Mouse (Mus musculus): ENCODE results near the gene Atp9a. TPM values are rescaled to one million over a fixed set of nuclear protein-coding genes. Genes with fewer than 3 reads are reported as not detected.

The Atp9a gene
- polyA plus RNA-seq, 1 experiment = 18.6 TPM

DNA sequence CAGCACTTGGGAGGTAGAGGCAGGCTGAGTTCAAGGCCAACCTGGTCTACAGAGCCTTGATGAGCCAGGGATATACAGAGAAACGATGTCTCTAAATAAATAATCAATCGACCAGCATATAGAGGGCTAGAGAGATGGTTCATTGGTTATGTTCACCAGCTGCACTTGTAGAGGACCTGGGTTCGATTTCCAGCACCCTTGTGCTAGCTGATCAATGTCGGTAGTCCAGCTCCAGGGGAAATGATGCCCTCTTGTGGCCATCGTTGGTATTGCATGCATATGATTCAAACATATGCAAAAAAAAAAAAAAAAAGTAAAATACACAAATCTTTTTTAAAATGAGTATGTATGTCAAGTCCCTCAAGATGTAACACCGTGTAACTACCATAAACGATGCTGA, 440 bp upstream of the Atp9a start:
- TF ChIP-seq POLR2A (IDR thresholded peaks at IDR 0.05; ENCODE audit: low read depth, low read length) (no peak), CTCF (IDR thresholded peaks at IDR 0.05; ENCODE audit: borderline replicate concordance, insufficient read depth, low read length) (peak; percentile 41; the same call in 1 of the 2 replicates)
- no peaks in the 10 kb centered on the region for H3K4me1 ChIP-seq (ENCODE audit: control insufficient read depth, insufficient read depth, low read length)
- no peak overlapping the region for H3K4me3 ChIP-seq (ENCODE audit: insufficient read depth, low read length)
- H3K27ac ChIP-seq (ENCODE audit: insufficient read depth, low read length) = no peak overlapping the region

DNA sequence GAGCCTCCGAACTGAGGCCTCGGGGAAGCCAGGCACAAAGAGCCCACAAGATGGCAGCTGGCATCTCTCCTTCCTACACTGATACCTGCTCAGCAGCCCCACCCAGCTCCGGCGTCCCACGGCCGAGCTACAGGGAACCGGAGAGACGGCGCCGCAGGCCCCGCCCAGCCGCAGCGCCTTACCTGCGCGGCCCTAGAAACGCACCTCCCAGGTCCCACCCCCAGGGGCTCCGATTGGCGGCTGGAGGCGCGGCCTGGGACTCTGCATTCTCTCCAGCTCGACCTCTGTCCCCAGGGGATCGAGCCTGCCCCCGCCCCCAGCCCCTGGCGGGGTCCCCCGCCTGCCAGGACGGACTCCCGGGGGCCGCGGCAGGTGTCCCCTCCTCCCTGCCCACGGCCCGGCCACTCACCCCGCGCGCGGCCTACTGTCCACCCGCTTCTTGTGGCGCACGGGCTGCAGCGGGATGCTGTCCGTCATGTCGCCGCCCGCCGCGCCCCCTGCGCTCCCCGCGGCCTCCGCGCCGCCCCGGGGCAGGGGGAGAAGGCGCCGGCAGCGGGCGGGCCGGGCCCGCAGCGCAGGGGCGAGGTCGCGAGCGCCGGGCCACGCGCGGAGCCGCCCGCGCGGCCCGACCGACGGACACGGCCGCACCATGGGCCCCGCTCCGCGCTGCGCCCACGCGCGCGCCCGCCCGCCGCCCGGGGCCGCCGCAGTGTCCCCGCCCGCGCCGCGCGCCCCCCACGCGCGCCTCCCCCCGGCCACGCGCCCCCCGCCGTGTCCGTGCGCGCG, 743 bp downstream of the Atp9a start:
- Histone ChIP-seq H3K27ac (ENCODE audit: insufficient read depth, low read length) (no peak overlapping the region), H3K4me1 (ENCODE audit: control insufficient read depth, insufficient read depth, low read length) (no peaks in the 10 kb centered on the region), H3K4me3 (ENCODE audit: insufficient read depth, low read length) (peak overlapping the region; percentile 77)
- TF ChIP-seq POLR2A (IDR thresholded peaks at IDR 0.05; ENCODE audit: low read depth, low read length) = no peak
- no peak for TF ChIP-seq CTCF (IDR thresholded peaks at IDR 0.05; ENCODE audit: borderline replicate concordance, insufficient read depth, low read length)

DNA sequence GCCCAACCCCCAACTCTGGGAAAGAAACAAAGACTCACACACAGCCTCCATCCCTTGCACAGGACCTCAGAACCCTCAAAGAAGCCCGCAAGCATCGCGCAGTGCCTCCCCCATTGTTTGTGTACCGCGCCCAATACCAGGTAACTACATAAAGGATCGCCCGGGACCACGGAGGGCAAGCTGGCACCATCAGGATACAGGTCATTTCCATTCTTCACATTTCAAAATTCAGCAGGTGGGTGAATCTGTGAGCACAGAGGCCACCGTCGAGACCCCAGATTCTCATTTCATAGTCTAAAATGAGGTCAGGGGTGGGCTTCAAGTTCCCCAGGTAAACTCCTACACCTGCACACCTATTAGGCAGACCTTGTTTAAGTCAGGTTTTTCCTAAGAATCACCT, 1.7 kb downstream of the Atp9a start:
- no peak overlapping the region; the same call in 1 of the 2 replicates for H3K4me3 ChIP-seq (ENCODE audit: insufficient read depth, low read length)
- no peak overlapping the region for H3K27ac ChIP-seq (ENCODE audit: insufficient read depth, low read length)
- TF ChIP-seq POLR2A (IDR thresholded peaks at IDR 0.05; ENCODE audit: low read depth, low read length) (no peak), CTCF (IDR thresholded peaks at IDR 0.05; ENCODE audit: borderline replicate concordance, insufficient read depth, low read length) (no peak)
- no peaks in the 10 kb centered on the region for H3K4me1 ChIP-seq (ENCODE audit: control insufficient read depth, insufficient read depth, low read length)

DNA sequence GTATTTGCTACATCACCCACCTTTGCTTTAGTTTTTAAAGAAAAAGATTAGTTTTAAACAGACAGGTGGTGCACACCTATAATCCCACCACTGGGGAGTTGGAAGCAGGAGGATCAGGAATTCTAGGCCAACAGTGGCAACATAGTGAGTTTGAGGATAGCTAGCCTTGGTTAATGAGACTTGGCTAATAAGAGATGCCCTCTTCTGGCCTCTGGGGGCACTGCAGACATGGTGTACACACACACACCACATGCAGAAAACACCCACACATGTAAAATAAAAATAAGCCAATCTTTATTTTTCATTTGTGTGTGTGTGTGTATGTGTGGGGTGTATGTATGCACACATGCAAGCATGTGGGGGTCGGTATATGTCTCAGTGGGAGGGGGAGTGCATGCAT, 3.4 kb downstream of the Atp9a start:
- Histone ChIP-seq H3K27ac (ENCODE audit: insufficient read depth, low read length) (no peak overlapping the region), H3K4me3 (ENCODE audit: insufficient read depth, low read length) (no peak overlapping the region), H3K4me1 (ENCODE audit: control insufficient read depth, insufficient read depth, low read length) (no peaks in the 10 kb centered on the region)
- no peak for TF ChIP-seq CTCF (IDR thresholded peaks at IDR 0.05; ENCODE audit: borderline replicate concordance, insufficient read depth, low read length)
- TF ChIP-seq POLR2A (IDR thresholded peaks at IDR 0.05; ENCODE audit: low read depth, low read length) = no peak

DNA sequence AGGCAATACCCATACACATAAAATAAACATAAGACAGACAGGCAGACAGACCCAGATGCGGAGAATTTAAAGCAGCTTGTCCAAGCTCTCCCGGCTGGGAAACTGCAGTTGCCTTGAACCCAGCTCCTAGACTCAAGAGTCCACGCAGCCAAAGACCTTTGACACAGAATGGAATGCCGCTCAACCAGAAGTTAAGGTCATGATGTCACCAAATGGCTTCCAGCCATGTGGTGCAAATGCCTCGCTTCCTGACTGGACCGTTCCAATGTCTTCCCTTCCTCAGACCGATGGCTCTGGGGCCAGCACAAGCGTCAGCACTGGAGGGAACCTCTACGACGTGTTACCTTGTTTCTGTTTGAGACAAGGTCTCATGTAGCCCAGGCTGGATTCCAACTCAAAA, 4.3 kb downstream of the Atp9a start:
- Histone ChIP-seq H3K4me1 (ENCODE audit: control insufficient read depth, insufficient read depth, low read length) (no peaks in the 10 kb centered on the region), H3K4me3 (ENCODE audit: insufficient read depth, low read length) (no peak overlapping the region), H3K27ac (ENCODE audit: insufficient read depth, low read length) (no peak overlapping the region)
- TF ChIP-seq CTCF (IDR thresholded peaks at IDR 0.05; ENCODE audit: borderline replicate concordance, insufficient read depth, low read length) (no peak), POLR2A (IDR thresholded peaks at IDR 0.05; ENCODE audit: low read depth, low read length) (no peak)

DNA sequence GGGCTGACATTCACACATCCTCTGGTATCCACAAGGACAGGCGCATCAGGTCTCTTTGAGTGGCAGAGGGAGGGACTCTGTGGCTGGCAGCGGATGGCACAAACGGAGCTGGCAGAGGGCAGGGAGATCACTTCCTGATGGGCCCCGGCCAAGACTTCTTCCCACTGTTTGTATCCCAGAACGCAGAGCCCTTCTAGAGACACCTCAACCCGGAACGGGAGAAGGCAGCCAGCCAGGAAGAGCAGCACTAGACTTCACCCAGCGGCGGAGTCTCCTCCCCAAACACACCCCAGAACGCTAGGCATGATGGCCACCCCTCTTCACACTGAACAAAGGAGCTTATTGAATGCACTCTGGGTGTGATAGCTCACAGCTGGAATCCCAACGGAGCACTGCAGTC, 8.2 kb downstream of the Atp9a start:
- Histone ChIP-seq H3K27ac (ENCODE audit: insufficient read depth, low read length) (no peak overlapping the region), H3K4me1 (ENCODE audit: control insufficient read depth, insufficient read depth, low read length) (no peaks in the 10 kb centered on the region), H3K4me3 (ENCODE audit: insufficient read depth, low read length) (no peak overlapping the region)
- TF ChIP-seq POLR2A (IDR thresholded peaks at IDR 0.05; ENCODE audit: low read depth, low read length) (no peak), CTCF (IDR thresholded peaks at IDR 0.05; ENCODE audit: borderline replicate concordance, insufficient read depth, low read length) (no peak)

DNA sequence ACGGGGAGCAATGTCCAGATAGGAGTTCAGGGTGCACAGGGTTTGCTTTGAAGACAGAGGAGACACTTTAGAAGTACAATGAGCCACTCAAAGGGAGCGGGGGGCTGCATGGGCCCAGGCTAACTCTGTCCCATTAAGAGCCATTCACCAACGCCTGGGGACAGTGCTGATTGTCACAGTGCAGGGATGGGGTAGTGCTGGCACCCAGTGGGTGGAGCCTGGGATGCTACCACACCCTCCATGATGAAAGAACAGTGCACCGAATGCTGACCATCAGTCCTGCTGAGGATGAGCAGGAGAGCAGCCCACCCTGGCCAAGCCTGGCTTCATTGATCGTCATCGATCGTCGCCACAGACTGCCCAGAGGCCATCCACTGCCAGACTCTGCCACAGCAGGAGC, 11.0 kb downstream of the Atp9a start:
- Histone ChIP-seq H3K27ac (ENCODE audit: insufficient read depth, low read length) (no peak overlapping the region), H3K4me1 (ENCODE audit: control insufficient read depth, insufficient read depth, low read length) (0 out of 2 replicates have a peak, but pooled peaks cover 3% of the 10 kb centered on the region), H3K4me3 (ENCODE audit: insufficient read depth, low read length) (no peak overlapping the region)
- TF ChIP-seq POLR2A (IDR thresholded peaks at IDR 0.05; ENCODE audit: low read depth, low read length) = no peak
- TF ChIP-seq CTCF (IDR thresholded peaks at IDR 0.05; ENCODE audit: borderline replicate concordance, insufficient read depth, low read length) = no peak

DNA sequence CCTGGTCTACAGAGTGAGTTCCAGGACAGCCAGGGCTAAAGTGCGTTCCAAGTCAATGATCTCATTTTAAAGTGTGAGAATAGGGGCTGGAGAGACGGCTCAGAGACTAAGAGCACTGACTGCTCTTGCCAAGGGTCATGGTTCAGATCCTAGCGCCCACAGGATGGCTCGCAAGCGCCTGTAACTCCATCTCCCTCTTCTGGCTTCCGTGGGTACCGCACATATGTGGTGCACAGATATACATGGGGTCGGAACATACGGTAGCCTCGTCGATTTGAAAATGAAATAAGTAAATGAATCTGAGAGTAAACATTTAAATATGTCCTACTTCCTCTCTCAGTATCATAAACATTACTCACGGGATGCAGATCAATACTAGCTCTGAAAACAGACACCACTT, 12.5 kb downstream of the Atp9a start:
- H3K27ac ChIP-seq (ENCODE audit: insufficient read depth, low read length) = no peak overlapping the region
- TF ChIP-seq CTCF (IDR thresholded peaks at IDR 0.05; ENCODE audit: borderline replicate concordance, insufficient read depth, low read length) (no peak), POLR2A (IDR thresholded peaks at IDR 0.05; ENCODE audit: low read depth, low read length) (no peak)

DNA sequence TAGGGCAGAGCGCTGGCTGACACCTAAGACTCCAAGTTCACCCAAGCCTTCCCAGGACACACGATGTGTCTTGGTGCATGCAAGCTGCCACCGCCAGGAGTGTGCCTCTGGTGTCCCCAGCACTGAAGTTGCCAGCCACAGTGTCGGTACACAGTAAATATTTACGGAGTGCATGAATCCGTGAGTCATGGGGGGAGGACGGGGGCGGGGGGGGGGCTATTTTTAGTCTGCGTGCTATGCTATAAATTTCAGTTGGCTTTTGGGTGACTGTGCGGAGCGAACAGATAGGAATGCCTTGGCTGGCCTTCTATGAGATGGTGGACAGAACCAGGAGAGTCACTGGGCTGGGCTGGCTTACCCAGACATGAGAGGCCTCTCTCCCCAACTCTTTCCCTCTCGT, 14.2 kb downstream of the Atp9a start:
- 0 out of 2 replicates have a peak, but pooled peaks cover 3% of the 10 kb centered on the region for H3K4me1 ChIP-seq (ENCODE audit: control insufficient read depth, insufficient read depth, low read length)
- no peak overlapping the region for H3K4me3 ChIP-seq (ENCODE audit: insufficient read depth, low read length)
- TF ChIP-seq POLR2A (IDR thresholded peaks at IDR 0.05; ENCODE audit: low read depth, low read length) (no peak), CTCF (IDR thresholded peaks at IDR 0.05; ENCODE audit: borderline replicate concordance, insufficient read depth, low read length) (no peak)
- no peak overlapping the region for H3K27ac ChIP-seq (ENCODE audit: insufficient read depth, low read length)

More for the DNA sequence above, 12.5 kb downstream of the Atp9a start:
- Histone ChIP-seq H3K4me1 (ENCODE audit: control insufficient read depth, insufficient read depth, low read length) (0 out of 2 replicates have a peak, but pooled peaks cover 3% of the 10 kb centered on the region), H3K4me3 (ENCODE audit: insufficient read depth, low read length) (no peak overlapping the region)

DNA sequence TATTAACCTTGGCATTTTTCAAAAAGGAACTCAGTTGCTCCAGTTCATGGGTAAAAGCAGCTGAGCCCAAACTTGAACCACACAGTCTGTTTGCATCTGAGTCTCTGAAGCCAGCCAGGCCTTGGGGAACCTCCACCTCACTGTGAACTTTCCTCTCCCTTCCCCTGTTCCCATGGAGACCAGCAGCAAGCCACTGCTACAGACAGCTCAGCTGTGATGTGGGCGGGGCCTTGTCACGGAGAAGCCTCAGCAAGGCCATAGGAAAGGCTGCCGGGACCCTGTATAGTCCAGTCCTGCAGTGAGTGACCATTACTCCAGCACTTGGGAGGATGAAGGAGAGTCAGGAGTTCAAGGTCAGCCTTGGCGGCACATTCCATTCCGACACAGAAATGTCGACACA, 16.2 kb downstream of the Atp9a start:
- Histone ChIP-seq H3K4me1 (ENCODE audit: control insufficient read depth, insufficient read depth, low read length) (0 out of 2 replicates have a peak, but pooled peaks cover 3% of the 10 kb centered on the region), H3K27ac (ENCODE audit: insufficient read depth, low read length) (no peak overlapping the region), H3K4me3 (ENCODE audit: insufficient read depth, low read length) (no peak overlapping the region)
- no peak for TF ChIP-seq CTCF (IDR thresholded peaks at IDR 0.05; ENCODE audit: borderline replicate concordance, insufficient read depth, low read length)
- TF ChIP-seq POLR2A (IDR thresholded peaks at IDR 0.05; ENCODE audit: low read depth, low read length) = no peak
